Mouse (Mus musculus) cerebellum, postnatal 10 days (tissue): Measurements from ENCODE around the gene Cdk11b.
"Not testable (repeated sequence)": the region's sequence is repeated elsewhere in the genome, so short reads cannot be mapped to it uniquely, and the experiment has no call there.

ENCODE experiments used
- DNase-seq, 2 experiments: peaks; one replicate each; pipeline ENCODE4 v3.0.0; 2021; ENCODE audit warnings: mixed read lengths in 2 of 2

Cdk11b gene

DNA sequence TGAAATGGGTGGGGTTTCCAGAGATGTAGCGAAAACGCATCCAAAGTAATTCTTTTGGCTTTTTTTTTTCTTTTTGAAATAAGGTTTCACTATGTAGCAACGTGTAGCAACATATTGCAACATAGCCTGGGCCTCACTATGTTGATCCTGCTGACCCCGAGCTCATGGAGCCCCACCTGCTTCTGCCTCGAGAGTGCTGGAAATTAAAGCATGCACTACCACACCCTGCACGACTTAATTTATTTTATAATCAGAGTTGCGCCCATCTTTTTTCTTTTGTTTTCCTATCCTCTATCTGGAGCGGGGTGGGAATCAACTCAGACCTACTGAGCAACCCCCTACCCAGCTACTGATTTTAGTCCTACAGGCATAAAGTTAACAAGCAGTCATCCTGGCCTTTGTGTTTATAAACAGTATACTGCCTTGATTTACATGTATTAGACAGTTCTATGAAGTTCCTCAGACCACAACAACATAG lies 45.0 kb downstream of the Cdk11b start:
- no peak for DNase-seq

DNA sequence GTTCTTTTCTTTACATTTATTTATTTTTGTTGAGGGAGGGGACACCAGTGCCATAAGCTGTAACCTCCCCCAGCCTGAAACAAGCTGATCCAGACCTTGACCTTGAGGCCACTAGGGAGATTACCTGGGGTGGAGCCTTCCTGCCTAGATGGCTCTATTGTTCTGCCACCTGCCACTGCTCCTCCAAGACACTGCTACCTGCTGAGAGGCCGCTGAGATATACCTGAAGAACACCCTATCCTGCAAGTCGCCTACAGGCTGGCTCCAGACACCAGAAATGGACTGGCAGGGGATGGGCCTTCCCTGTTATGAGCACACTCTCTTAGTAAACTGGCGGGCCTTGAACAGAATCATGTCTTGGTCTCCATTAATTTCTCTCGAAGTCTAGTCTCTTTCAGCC lies 45.6 kb downstream of the Cdk11b start:
- DNase-seq = not testable (repeated sequence)

DNA sequence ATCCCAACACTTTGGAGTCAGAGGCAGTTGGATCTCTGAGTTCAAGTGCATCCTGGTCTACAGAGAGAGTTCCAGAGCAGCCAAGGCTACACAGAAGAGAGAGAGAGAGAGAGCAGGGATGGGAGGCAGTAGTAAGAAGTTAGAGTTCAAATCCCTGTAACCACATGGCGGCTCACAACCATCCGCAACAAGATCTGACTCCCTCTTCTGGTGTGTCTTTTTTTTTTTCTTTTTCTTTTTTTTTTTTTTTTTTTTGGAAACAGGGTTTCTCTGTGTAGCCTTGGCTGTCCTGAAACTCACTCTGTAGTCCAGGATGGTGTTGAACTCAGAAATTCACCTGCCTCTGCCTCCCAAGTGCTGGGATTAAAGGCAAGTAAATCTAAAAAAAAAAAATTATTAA lies 47.4 kb downstream of the Cdk11b start:
- DNase-seq = no peak

DNA sequence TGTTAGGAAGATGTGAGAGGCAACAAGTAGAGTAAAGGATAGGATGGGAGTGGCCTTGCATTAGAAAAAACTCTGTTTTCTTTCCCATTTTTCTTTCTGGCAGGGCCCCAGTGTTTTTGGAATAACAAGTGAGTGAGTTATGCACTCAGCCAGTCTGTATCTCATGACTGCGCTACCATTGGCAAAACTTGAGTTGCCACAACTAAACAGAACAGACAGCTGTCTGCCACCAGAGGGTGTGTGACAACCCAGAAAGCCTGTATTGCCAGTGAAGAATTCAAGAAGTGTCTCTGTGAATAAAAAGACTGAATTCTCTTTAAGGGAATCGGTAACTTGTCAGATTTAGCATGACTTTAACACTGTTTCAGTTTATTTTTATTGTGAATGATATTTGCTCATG lies 51.3 kb downstream of the Cdk11b start:
- DNase-seq = peak; percentile 61 to 63

DNA sequence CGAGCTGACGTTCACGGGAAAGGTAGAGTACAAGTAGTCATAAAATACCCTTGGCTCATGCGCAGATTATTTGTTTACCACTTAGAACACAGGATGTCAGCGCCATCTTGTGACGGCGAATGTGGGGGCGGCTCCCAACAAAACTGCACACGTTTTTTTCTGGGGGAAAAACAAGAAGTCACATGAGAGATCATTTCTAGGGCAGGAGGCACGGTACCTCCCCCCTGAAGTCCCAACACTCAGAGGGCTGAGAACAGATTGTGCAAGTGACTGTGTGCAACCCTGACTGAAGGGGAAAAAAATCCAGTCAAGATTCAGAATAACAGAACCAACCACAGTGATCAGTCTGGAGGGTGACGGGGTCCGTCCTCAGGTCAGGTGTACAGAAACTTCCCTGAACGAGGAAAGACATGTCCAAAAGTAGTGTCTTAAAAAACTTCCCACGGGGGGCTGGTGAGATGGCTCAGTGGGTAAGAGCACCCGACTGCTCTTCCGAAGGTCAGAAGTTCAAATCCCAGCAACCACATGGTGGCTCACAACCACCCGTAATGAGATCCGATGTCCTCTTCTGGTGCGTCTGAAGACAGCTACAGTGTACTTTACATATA lies 59.1 kb downstream of the Cdk11b start:
- DNase-seq = not testable (repeated sequence)

DNA sequence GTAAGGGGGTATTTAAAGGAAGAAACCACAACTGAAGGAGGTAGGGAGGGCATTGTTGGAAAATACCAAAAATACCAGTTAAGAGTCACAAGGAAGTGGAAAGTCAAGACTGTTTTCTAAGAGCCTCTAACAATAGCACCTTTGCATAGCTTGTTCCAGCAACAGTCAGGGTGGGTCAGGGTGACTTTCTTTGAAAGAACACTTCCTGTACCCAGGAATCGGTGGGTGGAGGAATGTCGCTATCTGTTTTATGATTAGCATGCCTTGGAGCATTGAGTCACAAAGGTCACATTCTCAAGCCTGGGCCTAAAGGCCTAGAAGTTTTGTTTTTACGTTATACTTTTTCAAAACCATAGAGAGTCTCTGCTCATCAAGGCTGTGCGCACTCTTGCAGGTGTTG lies 63.1 kb downstream of the Cdk11b start:
- DNase-seq = not testable (repeated sequence)

DNA sequence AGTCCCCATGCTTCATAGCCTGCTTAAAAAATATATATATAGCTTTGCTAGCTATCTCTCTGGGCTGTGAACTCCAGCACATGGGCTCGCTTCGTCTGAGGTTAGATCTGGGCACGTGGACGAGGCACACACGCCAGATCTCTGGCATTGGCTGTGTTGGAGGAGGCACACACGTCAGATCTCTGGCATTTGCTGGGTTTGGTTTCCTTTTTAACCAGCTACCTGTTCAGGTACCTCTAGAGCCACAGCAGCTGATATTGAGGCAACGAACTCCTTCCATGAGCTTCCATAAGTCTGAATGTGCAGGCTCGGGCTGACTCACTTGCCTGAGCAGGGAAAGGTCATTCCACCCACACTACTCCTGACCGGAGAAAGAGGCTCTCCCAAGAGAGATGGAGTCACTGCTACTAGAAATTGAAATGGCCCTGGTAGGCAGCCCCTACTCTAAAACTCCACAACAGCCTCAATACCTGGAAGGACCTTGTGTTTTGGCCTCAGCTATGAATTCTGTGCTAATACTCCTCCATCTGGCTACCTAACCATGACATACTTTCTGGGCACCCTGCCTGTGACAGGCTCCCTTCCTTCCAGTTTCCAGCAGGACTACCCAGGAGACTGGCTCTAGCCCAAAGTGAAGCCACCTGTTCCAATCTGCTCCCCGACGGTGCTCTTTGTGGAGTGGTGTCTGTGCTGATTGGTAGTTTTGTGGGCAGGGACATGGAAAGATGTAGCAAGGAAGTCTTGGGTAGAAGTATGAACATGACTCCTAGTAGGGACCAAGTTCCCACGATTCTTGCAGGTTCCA lies 66.1 kb downstream of the Cdk11b start:
- DNase-seq = peak; percentile 98 to 99

DNA sequence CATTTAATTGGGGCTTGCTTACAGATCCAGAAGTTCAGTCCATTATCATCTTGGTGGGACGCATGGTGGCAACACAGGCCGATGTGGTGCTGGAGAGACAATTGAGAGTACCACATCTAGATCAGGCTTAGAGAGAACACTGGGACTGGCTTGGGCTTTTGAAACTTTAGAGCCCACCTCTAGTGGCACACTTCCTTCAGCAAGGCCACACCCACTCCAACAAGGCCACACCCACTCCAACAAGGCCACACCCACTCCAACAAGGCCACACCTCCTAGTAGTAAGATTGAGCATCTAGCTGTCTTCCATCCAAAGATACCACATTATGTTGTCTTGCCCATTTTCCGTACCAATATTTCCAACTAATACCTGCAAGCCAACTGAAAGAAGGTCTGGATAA lies 67.8 kb downstream of the Cdk11b start:
- no peak for DNase-seq

DNA sequence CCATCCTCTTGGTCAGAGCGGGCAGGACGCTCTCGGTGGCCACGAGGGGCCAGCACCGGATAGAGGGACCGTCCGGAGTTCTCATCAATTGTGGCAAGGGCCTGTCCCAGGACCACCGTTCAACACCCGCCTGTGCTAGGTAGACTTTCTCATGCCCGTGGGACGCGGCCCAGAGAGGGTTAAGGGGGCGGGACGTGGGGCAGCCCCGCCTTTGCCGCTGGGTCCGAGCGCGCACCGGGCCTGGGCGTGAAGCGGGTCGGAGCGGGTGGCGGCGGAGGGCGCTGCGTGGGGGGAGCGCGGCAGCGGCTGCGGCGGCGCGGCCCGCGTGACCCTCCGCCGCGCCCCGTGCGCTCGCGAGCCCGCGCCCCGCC lies 69.4 kb downstream of the Cdk11b start, which contains the start of gene Fndc10:
TSS of gene Fndc10 (plus strand) at position 232 of the 371 bp plus-strand sequence.
- DNase-seq = peak; percentile 91 to 93

DNA sequence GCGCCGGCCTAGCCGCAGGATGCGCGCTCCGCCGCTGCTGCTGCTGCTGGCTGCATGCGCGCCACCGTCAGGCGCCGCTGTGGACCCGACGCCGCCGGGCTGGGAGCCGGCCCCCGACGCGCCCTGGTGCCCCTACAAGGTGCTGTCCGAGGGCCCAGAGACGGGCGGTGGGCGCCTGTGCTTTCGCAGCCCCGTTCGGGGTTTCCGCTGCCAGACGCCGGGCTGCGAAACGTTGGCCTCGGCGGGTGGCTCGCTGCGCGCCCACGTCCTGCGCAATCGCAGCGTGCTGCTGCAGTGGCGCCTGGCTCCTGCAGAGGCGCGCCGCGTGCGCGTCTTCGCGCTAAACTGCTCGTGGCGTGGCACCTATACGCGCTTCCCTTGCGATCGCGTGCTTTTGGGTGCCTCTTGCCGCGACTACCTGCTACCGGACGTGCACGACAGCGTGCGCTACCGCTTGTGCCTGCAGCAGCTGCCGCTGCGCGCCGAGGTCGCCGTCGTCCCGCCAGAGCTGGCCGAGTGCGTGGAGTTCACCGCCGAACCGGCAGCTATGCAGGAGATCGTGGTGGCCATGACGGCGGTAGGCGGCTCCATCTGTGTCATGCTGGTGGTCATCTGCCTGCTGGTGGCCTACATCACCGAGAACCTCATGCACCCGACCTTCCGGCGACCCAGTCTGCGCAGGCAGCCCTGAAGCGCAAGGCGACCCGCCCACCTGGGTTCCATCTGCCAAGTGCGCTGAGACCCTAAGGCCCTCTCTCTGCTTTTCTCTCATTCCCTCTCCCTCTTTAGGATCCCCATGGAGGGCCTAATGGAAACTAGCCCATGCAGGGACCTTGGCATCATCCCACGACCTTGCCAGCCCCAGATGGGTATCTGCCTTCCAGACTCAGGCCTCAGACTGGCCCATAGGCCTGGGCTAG lies 70.1 kb downstream of the Cdk11b start:
- DNase-seq = peak; percentile 77 to 79

DNA sequence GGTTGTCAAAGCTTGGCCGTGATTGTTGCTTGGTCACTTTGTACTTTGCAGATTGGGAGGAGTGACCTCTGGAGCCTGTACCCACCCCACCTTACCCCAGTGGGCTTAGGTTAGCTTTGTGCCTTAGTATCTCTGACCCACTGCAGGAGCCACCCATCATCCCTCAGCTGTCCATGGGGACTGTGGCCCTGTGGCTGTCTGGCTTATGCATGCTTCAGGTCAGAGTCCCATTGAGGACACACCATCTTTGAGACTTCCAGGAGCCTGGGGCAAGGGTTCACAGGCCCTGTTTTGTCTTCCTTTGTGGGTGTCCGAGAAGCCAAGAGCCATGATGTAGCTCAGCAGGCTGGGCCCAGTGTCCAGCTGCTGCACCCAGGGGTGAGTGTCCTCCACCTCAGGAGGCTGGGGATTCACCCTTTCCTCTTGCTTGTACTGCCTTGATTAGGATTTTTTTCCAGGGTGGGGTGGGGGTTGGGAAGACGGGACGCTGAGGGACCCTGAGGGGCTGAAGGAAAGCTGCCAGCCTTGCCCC lies 70.9 kb downstream of the Cdk11b start:
- DNase-seq = peak; percentile 17 to 38

DNA sequence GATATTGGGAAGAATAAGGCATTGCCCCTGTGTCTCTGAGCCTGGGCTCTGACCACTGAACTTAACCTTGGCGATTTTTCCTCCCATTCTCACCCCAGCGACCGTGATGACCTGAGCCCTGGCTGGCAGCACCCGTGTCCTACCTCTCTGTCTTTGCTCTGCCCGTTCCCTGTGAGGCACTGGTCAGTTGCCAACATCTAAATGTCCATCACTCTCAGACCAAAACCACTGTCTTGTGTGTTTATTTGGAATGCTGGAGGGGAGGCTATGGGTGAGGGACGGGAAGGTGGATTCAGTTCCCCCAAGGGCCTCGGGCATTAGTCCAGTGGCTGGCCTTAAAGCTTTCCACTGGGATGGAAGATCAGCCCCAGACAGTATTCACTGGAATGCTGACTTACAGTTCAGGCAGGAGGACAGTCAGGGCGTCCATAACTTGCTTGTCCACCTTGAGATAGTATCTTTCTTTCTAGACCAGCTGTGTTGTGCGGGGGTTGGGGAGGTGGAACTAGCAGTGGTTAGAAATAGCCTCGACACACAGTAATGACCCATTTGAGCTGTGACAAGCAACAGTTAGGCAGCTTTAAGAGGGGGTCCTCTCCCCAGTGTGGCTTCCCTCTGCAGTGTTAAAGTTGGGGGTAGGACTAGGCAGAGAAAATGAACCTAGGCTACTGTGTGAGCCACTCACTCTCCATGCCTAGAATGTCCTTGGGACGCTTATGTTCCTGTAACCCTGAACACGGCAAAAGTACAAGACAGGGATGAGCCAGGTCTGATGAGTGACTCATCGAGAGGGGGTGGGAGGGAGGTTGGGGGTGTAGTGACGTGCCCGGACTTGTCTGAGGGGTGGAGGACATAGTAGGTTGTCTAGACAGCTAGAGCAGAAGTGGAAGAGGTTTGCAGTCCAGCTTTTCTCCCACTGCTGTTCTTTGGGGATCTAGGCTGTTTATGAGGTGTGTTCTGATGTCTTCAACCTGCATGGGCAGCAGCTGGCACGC lies 71.9 kb downstream of the Cdk11b start:
- peak; percentile 38 to 46 for DNase-seq
